Mouse (Mus musculus): ENCODE data around the gene Spink4.

Gene Spink4

GRCm38 (mm10) chr4:40919785-40920184 is at the start of gene Spink4:
Gene Spink4, plus strand, starts transcription at chr4:40920052.
- DNase-seq (ENCODE audit: low read depth, low spot score) = no peak

GRCm38 (mm10) chr4:40870206-40870605 is 49.6 kb upstream of the Spink4 start:
- DNase-seq (ENCODE audit: low read depth, low spot score) = no peak

- no peak for DNase-seq (ENCODE audit: low read depth, low spot score)
These were observed 47.7 kb upstream of the Spink4 start for GRCm38 (mm10) chr4:40872129-40872528.

GRCm38 (mm10) chr4:40873320-40873719 is 46.5 kb upstream of the Spink4 start:
- no peak for DNase-seq (ENCODE audit: low read depth, low spot score)

GRCm38 (mm10) chr4:40874151-40874600 is 45.7 kb upstream of the Spink4 start:
- DNase-seq (ENCODE audit: low read depth, low spot score) = no peak

- DNase-seq (ENCODE audit: low read depth, low spot score) = no peak
These were observed 44.9 kb upstream of the Spink4 start for GRCm38 (mm10) chr4:40874794-40875552.

GRCm38 (mm10) chr4:40875842-40876241 is 44.0 kb upstream of the Spink4 start:
- DNase-seq (ENCODE audit: low read depth, low spot score) = no peak

GRCm38 (mm10) chr4:40876814-40877371 is 43.0 kb upstream of the Spink4 start:
- DNase-seq (ENCODE audit: low read depth, low spot score) = no peak

- DNase-seq (ENCODE audit: low read depth, low spot score) = no peak
These were observed 42.3 kb upstream of the Spink4 start for GRCm38 (mm10) chr4:40877528-40877927.

GRCm38 (mm10) chr4:40883200-40883599 is 36.7 kb upstream of the Spink4 start:
- DNase-seq (ENCODE audit: low read depth, low spot score) = no peak

- DNase-seq (ENCODE audit: low read depth, low spot score) = no peak
These were observed 35.3 kb upstream of the Spink4 start for GRCm38 (mm10) chr4:40884282-40885165.

- DNase-seq (ENCODE audit: low read depth, low spot score) = no peak
These were observed 34.7 kb upstream of the Spink4 start for GRCm38 (mm10) chr4:40885166-40885525.

GRCm38 (mm10) chr4:40885883-40886282 is 34.0 kb upstream of the Spink4 start:
- no peak for DNase-seq (ENCODE audit: low read depth, low spot score)

GRCm38 (mm10) chr4:40888839-40889238 is 31.0 kb upstream of the Spink4 start:
- no peak for DNase-seq (ENCODE audit: low read depth, low spot score)

GRCm38 (mm10) chr4:40889252-40889651 is 30.6 kb upstream of the Spink4 start:
- DNase-seq (ENCODE audit: low read depth, low spot score) = no peak

- no peak for DNase-seq (ENCODE audit: low read depth, low spot score)
These were observed 29.9 kb upstream of the Spink4 start for GRCm38 (mm10) chr4:40889983-40890382.

- no peak for DNase-seq (ENCODE audit: low read depth, low spot score)
These were observed 28.6 kb upstream of the Spink4 start for GRCm38 (mm10) chr4:40891206-40891605.

- DNase-seq (ENCODE audit: low read depth, low spot score) = no peak
These were observed 24.7 kb upstream of the Spink4 start for GRCm38 (mm10) chr4:40895118-40895517.

- no peak for DNase-seq (ENCODE audit: low read depth, low spot score)
These were observed 24.2 kb upstream of the Spink4 start for GRCm38 (mm10) chr4:40895646-40896045.

- no peak for DNase-seq (ENCODE audit: low read depth, low spot score)
These were observed 21.3 kb upstream of the Spink4 start for GRCm38 (mm10) chr4:40898476-40899044.

- DNase-seq (ENCODE audit: low read depth, low spot score) = no peak
These were observed 20.6 kb upstream of the Spink4 start for GRCm38 (mm10) chr4:40899264-40899663.

GRCm38 (mm10) chr4:40900071-40900470 is 19.8 kb upstream of the Spink4 start:
- no peak for DNase-seq (ENCODE audit: low read depth, low spot score)
